Comparison of ENCODE assay signal across 12 mouse cellular contexts in genomic region chr11:18963202-18964136, GRCm38 (mm10). TPM values are rescaled to one million over a fixed set of nuclear protein-coding genes. Genes with fewer than 3 reads are reported as not detected.
DNase-seq lines count a peak whose midpoint lies in the region; ATAC-seq and TF ChIP-seq lines count a peak whose summit lies in the region.
"Had no signal": no experiment of that assay in that cellular context is flagged by ENCODE, and none has a peak within 500 bp of the region (broad histone marks: within the 10 kb centered on the region; RNA-seq: fewer than 3 reads in every experiment).

No protein-coding gene starts in this region.

- peaks cover 5% of the 10 kb centered on the region; the same call in 1 of the 2 replicates for H3K36me3 ChIP-seq in kidney, embryonic 15.5 days
- no peaks in the 10 kb centered on the region for H3K36me3 ChIP-seq in heart, embryonic 16.5 days (ENCODE audit: control insufficient read depth, insufficient read depth)

- no peaks in the 10 kb centered on the region for H3K9me3 ChIP-seq in kidney, embryonic 15.5 days (replicated peaks)
- H3K9me3 ChIP-seq in heart, embryonic 16.5 days (replicated peaks; ENCODE audit: control insufficient read depth, low read length) = no peaks in the 10 kb centered on the region

- 0 out of 2 replicates have a peak overlapping the region, but pooled peaks have one; percentile 34 for H3K27ac ChIP-seq in cerebellum, adult 2 months (ENCODE audit: insufficient read depth, low read length)
- H3K27ac ChIP-seq in kidney, embryonic 15.5 days = peak overlapping the region; percentile 61
- peak overlapping the region; percentile 95 for H3K27ac ChIP-seq in heart, embryonic 16.5 days (ENCODE audit: low read length)

- WGBS in cerebellum, adult 2 months = 72% methylated on average over 15 of the region's 15 CpGs
- 26% methylated on average over 15 of the region's 15 CpGs for WGBS in kidney, embryonic 15.5 days
- WGBS in heart, embryonic 16.5 days = 23% methylated on average over 15 of the region's 15 CpGs

- ATAC-seq in kidney, embryonic 15.5 days (replicated peaks; ENCODE audit: low FRiP score) = peak; percentile 82
- peak; percentile 71 for ATAC-seq in heart, embryonic 16.5 days (replicated peaks; ENCODE audit: extremely low read depth, insufficient read depth, low FRiP score)

- peaks cover 22% of the 10 kb centered on the region for H3K4me1 ChIP-seq in cerebellum, adult 2 months (ENCODE audit: control insufficient read depth, insufficient read depth, low read length)
- H3K4me1 ChIP-seq in kidney, embryonic 15.5 days = peaks cover 42% of the 10 kb centered on the region
- H3K4me1 ChIP-seq in heart, embryonic 16.5 days (ENCODE audit: control insufficient read depth, insufficient read depth, low read length) = peaks cover 64% of the 10 kb centered on the region

- DNase-seq in cerebellum, adult 2 months = no peak
- DNase-seq in cerebellum, adult 18-20 months = no peak
- no peak for DNase-seq in kidney, postnatal 10 days
- peak; percentile 56 for DNase-seq in lung, postnatal 25 days (ENCODE audit: low spot score)
- no peak for DNase-seq in adrenal gland, postnatal 25 days
- no peak for DNase-seq in T-cell, adult 2 months (ENCODE audit: low spot score)
- DNase-seq: adrenal gland, postnatal 36 days; gastrocnemius, postnatal 25 days; kidney, adult 9 months had no signal

- TF ChIP-seq CTCF in cerebellum, adult 2 months (IDR thresholded peaks at IDR 0.05; ENCODE audit: borderline replicate concordance, insufficient read depth, low read depth, low read length) = no peak

- H3K4me3 ChIP-seq in cerebellum, adult 2 months (replicated peaks; ENCODE audit: insufficient read depth, low read depth, low read length) = no peak overlapping the region
- no peak overlapping the region for H3K4me3 ChIP-seq in kidney, embryonic 15.5 days (replicated peaks)
- H3K4me3 ChIP-seq in heart, embryonic 16.5 days (ENCODE audit: low read length) = no peak overlapping the region
- H3K4me3 ChIP-seq: erythroblast, embryonic 14.5 days had no signal

- no peak overlapping the region for H3K9ac ChIP-seq in kidney, embryonic 15.5 days
- peak overlapping the region; percentile 60 for H3K9ac ChIP-seq in heart, embryonic 16.5 days (ENCODE audit: low read length)

- no peak overlapping the region for H3K4me2 ChIP-seq in kidney, embryonic 15.5 days
- H3K4me2 ChIP-seq in heart, embryonic 16.5 days (ENCODE audit: low read depth, low read length) = peak overlapping the region; percentile 43; the same call in 1 of the 2 replicates

- no peak for TF ChIP-seq POLR2A in cerebellum, adult 2 months (IDR thresholded peaks at IDR 0.05; ENCODE audit: borderline replicate concordance, insufficient read depth, low read length)

- no peaks in the 10 kb centered on the region for H3K27me3 ChIP-seq in cerebellum, adult 2 months (ENCODE audit: control insufficient read depth, insufficient read depth, low read length)
- H3K27me3 ChIP-seq in kidney, embryonic 15.5 days = no peaks in the 10 kb centered on the region
- H3K27me3 ChIP-seq in heart, embryonic 16.5 days (ENCODE audit: control insufficient read depth, insufficient read depth, low read length) = no peaks in the 10 kb centered on the region

RNA-seq across cellular contexts. Expression of gene Meis1, which starts 55.3 kb away (rescaled TPM):
- 45.9 and 46.3 TPM in 2 replicates for polyA plus RNA-seq in cerebellum, adult 2 months (2012; rRNA removed)
- polyA plus RNA-seq in kidney, embryonic 15.5 days (2015; fragmentation: Nextera tagmentation; extraction: Ambion mirVana) = 118 and 130 TPM in 2 replicates
- polyA plus RNA-seq in heart, embryonic 16.5 days (2015; fragmentation: Nextera tagmentation; extraction: Ambion mirVana) = 59.8 and 61.6 TPM in 2 replicates
- 71.4 and 73.6 TPM in 2 replicates for total RNA-seq in adrenal gland, postnatal 25 days (2021)

Comparison
In these comparisons a context has a peak if more than half of its experiments do, and no peak if none do; other contexts are left out.
1. H3K27ac ChIP-seq: peak in every context shown above with its lines; median percentile 95 in heart, embryonic 16.5 days; 61 in kidney, embryonic 15.5 days; 34 in cerebellum, adult 2 months.